Mouse (Mus musculus) lung, adult 2 months (tissue): ENCODE measurements at regions not wholly inside any gene's neighbourhood (a gene's known extent, or its start where the extent isn't known, plus 50 kb on each side); places are given as distances from the start of the nearest gene placed in this dataset.
"Not testable (repeated sequence)": the region's sequence is repeated elsewhere in the genome, so short reads cannot be mapped to it uniquely, and the experiment has no call there.

Source experiments
- DNase-seq: peaks from one replicate; pipeline ENCODE4 v3.0.0; 2022
- H3K4me1 ChIP-seq: fragments of 200-500 bp; 2 replicates; pipeline ENCODE4 v1.6.1; 2011; ENCODE audit warnings: low read length; ENCODE audit not compliant: control insufficient read depth, insufficient read depth
- H3K4me3 ChIP-seq: fragments of 200-500 bp; replicated peaks from 2 replicates; pipeline ENCODE3; 2011; ENCODE audit warnings: low read depth, mild to moderate bottlenecking, control low read depth, low read length; ENCODE audit errors: extremely low read depth
- CTCF ChIP-seq: fragments of 200-500 bp; IDR thresholded peaks from 2 replicates; pipeline ENCODE4 v1.5.1; 2011; ENCODE audit warnings: mild to moderate bottlenecking, low read length, control low read depth; ENCODE audit not compliant: insufficient read depth
- POLR2A ChIP-seq: fragments of 200-500 bp; IDR thresholded peaks from 2 replicates; pipeline ENCODE4 v1.6.1; 2011; ENCODE audit warnings: low read depth, mild to moderate bottlenecking, control low read depth, low read length, borderline replicate concordance; ENCODE audit errors: extremely low read depth
- WGBS: fragments of 180-500 bp; shearing (Covaris S2); methylation state at CpG from one replicate; pipeline ENCODE4 v1.1.7; 2018; 5-methylcytosine and 5-hydroxymethylcytosine counted together

- no peak for TF ChIP-seq POLR2A
- no peak for TF ChIP-seq CTCF
- Histone ChIP-seq H3K4me1 (no peaks in the 10 kb centered on the region), H3K4me3 (no peak overlapping the region)
- DNase-seq: no peak
- WGBS: 75% methylated on average over 5 of the region's 5 CpGs
These were observed 66.4 kb downstream of the Xrcc2 start for GRCm38 (mm10) chr5:25639187-25639586.

GRCm38 (mm10) chr5:25638097-25638496 is 67.5 kb downstream of the Xrcc2 start:
- DNase-seq: no peak
- Histone ChIP-seq H3K4me3 (no peak overlapping the region), H3K4me1 (no peaks in the 10 kb centered on the region)
- TF ChIP-seq POLR2A: no peak
- no peak for TF ChIP-seq CTCF

- 77% methylated on average over 5 of the region's 5 CpGs for whole genome bisulfite sequencing
- DNase-seq: no peak
- 0 out of 2 replicates have a peak, but pooled peaks have one; percentile 4 for TF ChIP-seq CTCF
- no peak for TF ChIP-seq POLR2A
- Histone ChIP-seq H3K4me1 (no peaks in the 10 kb centered on the region), H3K4me3 (no peak overlapping the region)
These were observed 72.6 kb downstream of the Xrcc2 start for GRCm38 (mm10) chr5:25632861-25633535.

- WGBS: 80% methylated on average over 4 of the region's 4 CpGs
- TF ChIP-seq POLR2A (no peak), CTCF (no peak)
These were observed 75.9 kb downstream of the Xrcc2 start for GRCm38 (mm10) chr5:25629731-25630130.

GRCm38 (mm10) chr5:25628504-25628903 is 77.1 kb downstream of the Xrcc2 start:
- no peak for DNase-seq
- 80% methylated on average over 5 of the region's 5 CpGs for WGBS
- TF ChIP-seq CTCF (no peak), POLR2A (no peak)
- Histone ChIP-seq H3K4me3 (no peak overlapping the region), H3K4me1 (no peaks in the 10 kb centered on the region)

More at GRCm38 (mm10) chr5:25629731-25630130, 75.9 kb downstream of the Xrcc2 start:
- DNase-seq: no peak
- Histone ChIP-seq H3K4me1 (no peaks in the 10 kb centered on the region), H3K4me3 (no peak overlapping the region)

- H3K4me3 ChIP-seq: no peak overlapping the region
- 74% methylated on average over 5 of the region's 5 CpGs for WGBS
- TF ChIP-seq POLR2A: no peak
- TF ChIP-seq CTCF: no peak
- DNase-seq: no peak
- H3K4me1 ChIP-seq: no peaks in the 10 kb centered on the region
These were observed 78.5 kb downstream of the Xrcc2 start for GRCm38 (mm10) chr5:25627086-25627485.

GRCm38 (mm10) chr5:25624029-25624428 is 81.6 kb downstream of the Xrcc2 start:
- no peak overlapping the region for H3K4me3 ChIP-seq
- H3K4me1 ChIP-seq: no peaks in the 10 kb centered on the region
- WGBS: 56% methylated on average over 1 of the region's 1 CpGs
- DNase-seq: no peak
- TF ChIP-seq POLR2A (no peak), CTCF (no peak)

GRCm38 (mm10) chr5:25619872-25620271 is 85.8 kb downstream of the Xrcc2 start:
- no peak for DNase-seq
- WGBS: 64% methylated on average over 5 of the region's 5 CpGs
- H3K4me1 ChIP-seq: no peaks in the 10 kb centered on the region

GRCm38 (mm10) chr5:25619337-25619736 is 86.3 kb downstream of the Xrcc2 start:
- WGBS: 40% methylated on average over 2 of the region's 2 CpGs
- not testable (repeated sequence) for H3K4me1 ChIP-seq, DNase-seq, H3K4me3 ChIP-seq

More at GRCm38 (mm10) chr5:25619872-25620271, 85.8 kb downstream of the Xrcc2 start:
- TF ChIP-seq POLR2A (no peak), CTCF (no peak)
- no peak overlapping the region for H3K4me3 ChIP-seq

GRCm38 (mm10) chr5:25614659-25615061 is 91.0 kb downstream of the Xrcc2 start:
- DNase-seq: no peak
- no peak overlapping the region for H3K4me3 ChIP-seq
- 81% methylated on average over 4 of the region's 4 CpGs for WGBS
- no peak for TF ChIP-seq CTCF
- TF ChIP-seq POLR2A: no peak
- H3K4me1 ChIP-seq: no peaks in the 10 kb centered on the region

GRCm38 (mm10) chr5:25613844-25614658 is 91.6 kb downstream of the Xrcc2 start:
- TF ChIP-seq CTCF (no peak), POLR2A (no peak)
- Histone ChIP-seq H3K4me3 (no peak overlapping the region), H3K4me1 (no peaks in the 10 kb centered on the region)
- no peak for DNase-seq
- 69% methylated on average over 8 of the region's 8 CpGs for WGBS
